Mouse (Mus musculus): ENCODE measurements around the gene Akr1c18.
"Not testable (repeated sequence)": the region's sequence is repeated elsewhere in the genome, so short reads cannot be mapped to it uniquely, and the experiment has no call there.

Gene Akr1c18

GRCm38 (mm10) chr13:4150518-4150917 lies at the start of gene Akr1c18:
TSS of gene Akr1c18 (minus strand) at chr13:4150654.
- DNase-seq (ENCODE audit: low spot score in 2 of 2): peak; percentile 70 to 79

GRCm38 (mm10) chr13:4192511-4192910 lies 42.1 kb upstream of the Akr1c18 start:
- DNase-seq (ENCODE audit: low spot score in 2 of 2): no peak

- DNase-seq (ENCODE audit: low spot score in 2 of 2): no peak
Observed at GRCm38 (mm10) chr13:4190904-4191303, 40.5 kb upstream of the Akr1c18 start, which contains the start of gene Akr1c13. TSS of gene Akr1c13 (plus strand) at chr13:4191150.

- no peak for DNase-seq (ENCODE audit: low spot score in 2 of 2)
Observed at GRCm38 (mm10) chr13:4188174-4188573, 37.7 kb upstream of the Akr1c18 start.

GRCm38 (mm10) chr13:4186641-4187411 lies 36.4 kb upstream of the Akr1c18 start:
- not testable (repeated sequence) for DNase-seq (ENCODE audit: low spot score in 2 of 2)

- DNase-seq (ENCODE audit: low spot score in 2 of 2): no peak
Observed at GRCm38 (mm10) chr13:4183116-4183515, 32.7 kb upstream of the Akr1c18 start.

GRCm38 (mm10) chr13:4181321-4181720 lies 30.9 kb upstream of the Akr1c18 start:
- not testable (repeated sequence) for DNase-seq (ENCODE audit: low spot score in 2 of 2)

- DNase-seq (ENCODE audit: low spot score in 2 of 2): no peak
Observed at GRCm38 (mm10) chr13:4172978-4173377, 22.5 kb upstream of the Akr1c18 start.

GRCm38 (mm10) chr13:4168006-4168405 lies 17.6 kb upstream of the Akr1c18 start:
- DNase-seq (ENCODE audit: low spot score in 2 of 2): no peak

GRCm38 (mm10) chr13:4155286-4155685 lies 4.8 kb upstream of the Akr1c18 start:
- DNase-seq (ENCODE audit: low spot score in 2 of 2): no peak

- DNase-seq (ENCODE audit: low spot score in 2 of 2): no peak
Observed at GRCm38 (mm10) chr13:4153593-4153992, 3.1 kb upstream of the Akr1c18 start.

- no peak for DNase-seq (ENCODE audit: low spot score in 2 of 2)
Observed at GRCm38 (mm10) chr13:4152908-4153307, 2.5 kb upstream of the Akr1c18 start.

- DNase-seq (ENCODE audit: low spot score in 2 of 2): no peak
Observed at GRCm38 (mm10) chr13:4144261-4144660, 6.2 kb downstream of the Akr1c18 start.

- DNase-seq (ENCODE audit: low spot score in 2 of 2): no peak
Observed at GRCm38 (mm10) chr13:4133070-4133469, 17.4 kb downstream of the Akr1c18 start.

GRCm38 (mm10) chr13:4131721-4132120 lies 18.7 kb downstream of the Akr1c18 start:
- DNase-seq (ENCODE audit: low spot score in 2 of 2): no peak

GRCm38 (mm10) chr13:4131317-4131716 lies 19.1 kb downstream of the Akr1c18 start:
- DNase-seq (ENCODE audit: low spot score in 2 of 2): no peak

- no peak for DNase-seq (ENCODE audit: low spot score in 2 of 2)
Observed at GRCm38 (mm10) chr13:4129100-4129499, 21.4 kb downstream of the Akr1c18 start.

- DNase-seq (ENCODE audit: low spot score in 2 of 2): not testable (repeated sequence)
Observed at GRCm38 (mm10) chr13:4125846-4126245, 24.6 kb downstream of the Akr1c18 start.

- DNase-seq (ENCODE audit: low spot score in 2 of 2): not testable (repeated sequence)
Observed at GRCm38 (mm10) chr13:4124471-4124870, 26.0 kb downstream of the Akr1c18 start.

- no peak for DNase-seq (ENCODE audit: low spot score in 2 of 2)
Observed at GRCm38 (mm10) chr13:4123146-4123545, 27.3 kb downstream of the Akr1c18 start.

GRCm38 (mm10) chr13:4119181-4119904 lies 31.1 kb downstream of the Akr1c18 start:
- DNase-seq (ENCODE audit: low spot score in 2 of 2): no peak

- DNase-seq (ENCODE audit: low spot score in 2 of 2): peak; percentile 14 to 30
Observed at GRCm38 (mm10) chr13:4110281-4111188, 39.9 kb downstream of the Akr1c18 start.
